Mouse (Mus musculus): Measurements from ENCODE around the gene Ndufs5.

GRCm38 (mm10) chr4:123750707-123751312 lies 32.8 kb upstream of the Ndufs5 start:
- no peak for TF ChIP-seq CTCF (IDR thresholded peaks at IDR 0.05 in 2 of 3, conservative IDR thresholded peaks at IDR 0.05 in 1 of 3; ENCODE audit: control insufficient read depth in 1 of 3, insufficient read depth in 1 of 3, low read depth in 2 of 3, low read length in 3 of 3, poor library complexity in 1 of 3, severe bottlenecking in 1 of 3)
- peak; percentile 30 for TF ChIP-seq GATA1 (IDR thresholded peaks at IDR 0.05; ENCODE audit: low read depth, low read length)
- no peak for TF ChIP-seq E2F4 (IDR thresholded peaks at IDR 0.05; ENCODE audit: borderline replicate concordance, low read depth, low read length)
- TF ChIP-seq POLR2A (IDR thresholded peaks at IDR 0.05; ENCODE audit: control insufficient read depth in 1 of 2, insufficient read depth in 1 of 2, low read depth in 1 of 2, low read length in 2 of 2, poor library complexity in 1 of 2): no peak
- no peak for TF ChIP-seq POLR2AphosphoS2 (IDR thresholded peaks at IDR 0.05; ENCODE audit: low read length)
- no peak for TF ChIP-seq ZC3H11A (IDR thresholded peaks at IDR 0.05; ENCODE audit: low read depth, low read length)

All from MEL (cell line).